Mouse (Mus musculus) mouse embryonic stem cell (cell line): ENCODE results near the gene Rabl3.

Experiments
- in situ Hi-C, 2 experiments: fragments of 300-500 bp; cut with MboI; formaldehyde crosslinking; loops; 1 replicate in 1 of 2; 3 replicates in 1 of 2; pipeline ENCODE4 v1.14.3; 2019 to 2020; ENCODE audit warnings: low sequenced_read_pairs in 2 of 2, low pct_unique_long_range_greater_than_20kb in 1 of 2, mixed read lengths in 1 of 2; ENCODE audit not compliant: unreplicated experiment in 1 of 2

Gene Rabl3

GRCm38 (mm10) chr16:37533369-37534068 is 6.2 kb upstream of the Rabl3 start:
- in situ Hi-C loops: no loop called here

- in situ Hi-C loops: no loop called here
Observed at GRCm38 (mm10) chr16:37539240-37539610, 460 bp upstream of the Rabl3 start.

- in situ Hi-C loops: no loop called here
Observed at GRCm38 (mm10) chr16:37540776-37541175, 1.1 kb downstream of the Rabl3 start.

GRCm38 (mm10) chr16:37546312-37546711 is 6.6 kb downstream of the Rabl3 start:
- in situ Hi-C loops: no loop called here

- in situ Hi-C loops: no loop called here
Observed at GRCm38 (mm10) chr16:37550266-37550665, 10.6 kb downstream of the Rabl3 start.

GRCm38 (mm10) chr16:37550981-37551380 is 11.3 kb downstream of the Rabl3 start:
- in situ Hi-C loops: no loop called here

- in situ Hi-C loops: no loop called here
Observed at GRCm38 (mm10) chr16:37552824-37553223, 13.1 kb downstream of the Rabl3 start.

- in situ Hi-C loops: no loop called here
Observed at GRCm38 (mm10) chr16:37562414-37562813, 22.7 kb downstream of the Rabl3 start.

GRCm38 (mm10) chr16:37562961-37563360 is 23.3 kb downstream of the Rabl3 start:
- in situ Hi-C loops: no loop called here

GRCm38 (mm10) chr16:37565117-37565516 is 25.4 kb downstream of the Rabl3 start:
- in situ Hi-C loops: no loop called here

GRCm38 (mm10) chr16:37566107-37566506 is 26.4 kb downstream of the Rabl3 start:
- in situ Hi-C loops: no loop called here

- in situ Hi-C loops: no loop called here
Observed at GRCm38 (mm10) chr16:37567113-37568050, 27.7 kb downstream of the Rabl3 start.

GRCm38 (mm10) chr16:37571554-37571953 is 31.9 kb downstream of the Rabl3 start:
- in situ Hi-C loops: no loop called here

- in situ Hi-C loops: no loop called here
Observed at GRCm38 (mm10) chr16:37572117-37572754, 32.6 kb downstream of the Rabl3 start.

GRCm38 (mm10) chr16:37573061-37573460 is 33.4 kb downstream of the Rabl3 start:
- in situ Hi-C loops: no loop called here

GRCm38 (mm10) chr16:37575325-37575724 is 35.6 kb downstream of the Rabl3 start:
- in situ Hi-C loops: no loop called here

- in situ Hi-C loops: no loop called here
Observed at GRCm38 (mm10) chr16:37579591-37579990, 39.9 kb downstream of the Rabl3 start.

- in situ Hi-C loops: no loop called here
Observed at GRCm38 (mm10) chr16:37579994-37580393, 40.3 kb downstream of the Rabl3 start, which contains the start of gene Hgd. TSS of gene Hgd (plus strand) at chr16:37580153.

GRCm38 (mm10) chr16:37580651-37581050 is 41.0 kb downstream of the Rabl3 start:
- in situ Hi-C loops: no loop called here
